Comparison of ENCODE assay signal across 7 mouse cellular contexts in genomic region chr13:17804058-17804841, GRCm38 (mm10). TPM values are rescaled to one million over a fixed set of nuclear protein-coding genes. Genes with fewer than 3 reads are reported as not detected.
DNase-seq lines count a peak whose midpoint lies in the region; ATAC-seq lines count a peak whose summit lies in the region.

No protein-coding gene starts in this region.

- no peaks in the 10 kb centered on the region for H3K36me3 ChIP-seq in intestine, embryonic 16.5 days (ENCODE audit: control insufficient read depth, insufficient read depth, low read length)
- H3K36me3 ChIP-seq in limb, embryonic 10.5 days: peaks cover 14% of the 10 kb centered on the region
- H3K36me3 ChIP-seq in midbrain, embryonic 16.5 days (ENCODE audit: control insufficient read depth, insufficient read depth, low read length): no peaks in the 10 kb centered on the region

- peak overlapping the region; percentile 71 for H3K4me2 ChIP-seq in intestine, embryonic 16.5 days (ENCODE audit: low read depth, low read length)
- peak overlapping the region; percentile 88 for H3K4me2 ChIP-seq in midbrain, embryonic 16.5 days (ENCODE audit: low read length)

- ATAC-seq in intestine, embryonic 16.5 days: peak; percentile 16
- peak; percentile 38 for ATAC-seq in midbrain, embryonic 16.5 days

- H3K27ac ChIP-seq in intestine, embryonic 16.5 days (ENCODE audit: low read length): peak overlapping the region; percentile 99
- H3K27ac ChIP-seq in limb, embryonic 10.5 days: peak overlapping the region; percentile 94
- peak overlapping the region; percentile 97 for H3K27ac ChIP-seq in midbrain, embryonic 16.5 days (ENCODE audit: low read length)

- peak; percentile 71 to 87 for DNase-seq in adrenal gland, adult (ENCODE audit: inconsistent age in 2 of 2, low spot score in 1 of 2)
- DNase-seq in cerebellum, postnatal 36 days: peak; percentile 41 to 57
- peak; percentile 58 for DNase-seq in gastrocnemius, postnatal 14 days
- DNase-seq in limb, embryonic 10.5 days (ENCODE audit: low spot score): peak; percentile 67
- peak; percentile 57 to 84 for DNase-seq in spleen, postnatal 4 days (ENCODE audit: low spot score in 2 of 2)

- under 1% methylated on average over 89 of the region's 105 CpGs for whole genome bisulfite sequencing in intestine, embryonic 16.5 days
- WGBS in limb, embryonic 10.5 days: under 1% methylated on average over 92 of the region's 105 CpGs
- WGBS in midbrain, embryonic 16.5 days: under 1% methylated on average over 50 of the region's 105 CpGs

- peaks cover 8% of the 10 kb centered on the region for H3K4me1 ChIP-seq in intestine, embryonic 16.5 days (ENCODE audit: control insufficient read depth, insufficient read depth, low read length)
- H3K4me1 ChIP-seq in limb, embryonic 10.5 days: peaks cover 12% of the 10 kb centered on the region
- H3K4me1 ChIP-seq in midbrain, embryonic 16.5 days (ENCODE audit: control insufficient read depth, insufficient read depth, low read length): peaks cover 19% of the 10 kb centered on the region

- H3K9ac ChIP-seq in intestine, embryonic 16.5 days (ENCODE audit: low read depth, low read length): peak overlapping the region; percentile 98
- H3K9ac ChIP-seq in midbrain, embryonic 16.5 days (ENCODE audit: low read depth, low read length): peak overlapping the region; percentile 95

- H3K9me3 ChIP-seq in intestine, embryonic 16.5 days (ENCODE audit: control insufficient read depth, low read length): no peaks in the 10 kb centered on the region
- H3K9me3 ChIP-seq in limb, embryonic 10.5 days (replicated peaks): no peaks in the 10 kb centered on the region
- H3K9me3 ChIP-seq in midbrain, embryonic 16.5 days (replicated peaks; ENCODE audit: control insufficient read depth, low read length, poor library complexity, severe bottlenecking): no peaks in the 10 kb centered on the region

- no peaks in the 10 kb centered on the region for H3K27me3 ChIP-seq in intestine, embryonic 16.5 days (replicated peaks; ENCODE audit: control insufficient read depth, insufficient read depth, low read length)
- no peaks in the 10 kb centered on the region for H3K27me3 ChIP-seq in limb, embryonic 10.5 days (ENCODE audit: low read depth, poor library complexity, severe bottlenecking)
- H3K27me3 ChIP-seq in midbrain, embryonic 16.5 days (ENCODE audit: control insufficient read depth, insufficient read depth, low read depth, low read length): no peaks in the 10 kb centered on the region

- intact Hi-C loops in gastrocnemius, postnatal 14 days (cut with DNase I; ENCODE audit: low total_unique reads): loop anchor here (5.0 kb wide), 1 partner anchor 57 kb away; no protein-coding TSS in a partner anchor

- H3K4me3 ChIP-seq in intestine, embryonic 16.5 days (ENCODE audit: low read length): peak overlapping the region; percentile 100
- H3K4me3 ChIP-seq in limb, embryonic 10.5 days: peak overlapping the region; percentile 99
- peak overlapping the region; percentile 83 for H3K4me3 ChIP-seq in midbrain, embryonic 16.5 days (ENCODE audit: low read depth, low read length)

RNA-seq across cellular contexts. Expression of gene Cdk13, which starts 0.6 kb away (rescaled TPM):
- total RNA-seq in gastrocnemius, postnatal 14 days (2021): 10 to 100 TPM; 18.9 to 22.0 TPM
- 7.0 and 7.5 TPM in 2 replicates for polyA plus RNA-seq in intestine, embryonic 16.5 days (2015; fragmentation: Nextera tagmentation; extraction: Ambion mirVana)
- 14.4 and 15.5 TPM in 2 replicates for polyA plus RNA-seq in limb, embryonic 10.5 days (2016; fragmentation: Nextera tagmentation; extraction: Ambion mirVana)
- polyA plus RNA-seq in midbrain, embryonic 16.5 days (2015; fragmentation: Nextera tagmentation; extraction: Ambion mirVana): 11.8 and 16.0 TPM in 2 replicates

Comparison
In these comparisons a context has a peak if more than half of its experiments do, and no peak if none do; other contexts are left out.
1. Peak in every context shown above with its lines: DNase-seq, ATAC-seq, H3K4me3 ChIP-seq and H3K27ac ChIP-seq.